ENCODE assay signal across 13 mouse cellular contexts in genomic region chr9:43473164-43473563, GRCm38 (mm10).
"Had no signal": no experiment of that assay in that cellular context is flagged by ENCODE, and none has a peak within 500 bp of the region (broad histone marks: within the 10 kb centered on the region; RNA-seq: fewer than 3 reads in every experiment).

No protein-coding gene starts in this region.

- DNase-seq: kidney, adult 11 months; kidney, adult 9 months; kidney, postnatal 36 days; lung, embryonic 14.5 days; lung, postnatal 10 days; lung, postnatal 4 days; spleen, adult 18-20 months; thymus, adult 18-20 months; thymus, postnatal 14 days had no signal

- ATAC-seq: liver, embryonic 12.5 days had no signal

- H3K36me3 ChIP-seq: liver, embryonic 12.5 days; midbrain, embryonic 10.5 days; midbrain, embryonic 15.5 days had no signal

- H3K27me3 ChIP-seq: midbrain, embryonic 15.5 days had no signal

- H3K4me2 ChIP-seq: liver, embryonic 12.5 days; lung, embryonic 14.5 days; midbrain, embryonic 15.5 days had no signal

- H3K27ac ChIP-seq: kidney, postnatal 0 days; liver, embryonic 12.5 days; midbrain, embryonic 10.5 days; midbrain, embryonic 15.5 days had no signal

- H3K9me3 ChIP-seq: liver, embryonic 12.5 days; midbrain, embryonic 10.5 days; midbrain, embryonic 15.5 days had no signal

- H3K9ac ChIP-seq: liver, embryonic 12.5 days; lung, embryonic 14.5 days; midbrain, embryonic 15.5 days had no signal

- H3K4me3 ChIP-seq: liver, embryonic 12.5 days; midbrain, embryonic 10.5 days; midbrain, embryonic 15.5 days had no signal

- H3K4me1 ChIP-seq: liver, embryonic 12.5 days had no signal
